Mouse (Mus musculus): ENCODE results near the gene Nrxn1.

Gene Nrxn1

GRCm38 (mm10) chr17:90962904-90963531 lies 129.9 kb downstream of the Nrxn1 start:
- DNase-seq: peak; percentile 17

DNA sequence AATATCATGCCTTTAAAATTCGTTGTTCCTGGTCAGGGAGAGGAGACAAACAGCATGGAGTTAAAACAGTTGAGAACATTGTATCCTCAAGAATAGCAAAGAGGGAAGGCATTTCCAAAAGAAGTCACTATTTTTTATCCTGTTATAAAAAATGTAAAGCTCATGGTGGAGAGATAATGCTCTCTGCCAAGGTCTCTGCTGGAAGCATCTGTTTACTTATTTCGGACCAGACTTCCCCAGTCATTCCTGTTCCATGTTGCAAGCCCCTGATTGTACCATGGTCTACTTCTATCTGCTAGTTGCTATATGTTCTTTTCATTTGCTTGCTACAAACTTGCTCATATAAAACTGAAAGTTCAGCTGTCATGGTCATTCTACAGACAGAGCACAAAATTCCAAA lies 137.7 kb downstream of the Nrxn1 start:
- no peak for DNase-seq

- DNase-seq: no peak
These were observed 157.9 kb downstream of the Nrxn1 start for GRCm38 (mm10) chr17:90934929-90935328.

- no peak for DNase-seq
These were observed 179.6 kb downstream of the Nrxn1 start for GRCm38 (mm10) chr17:90913320-90913719.

- no peak for DNase-seq
These were observed 180.1 kb downstream of the Nrxn1 start for GRCm38 (mm10) chr17:90912746-90913145.

DNA sequence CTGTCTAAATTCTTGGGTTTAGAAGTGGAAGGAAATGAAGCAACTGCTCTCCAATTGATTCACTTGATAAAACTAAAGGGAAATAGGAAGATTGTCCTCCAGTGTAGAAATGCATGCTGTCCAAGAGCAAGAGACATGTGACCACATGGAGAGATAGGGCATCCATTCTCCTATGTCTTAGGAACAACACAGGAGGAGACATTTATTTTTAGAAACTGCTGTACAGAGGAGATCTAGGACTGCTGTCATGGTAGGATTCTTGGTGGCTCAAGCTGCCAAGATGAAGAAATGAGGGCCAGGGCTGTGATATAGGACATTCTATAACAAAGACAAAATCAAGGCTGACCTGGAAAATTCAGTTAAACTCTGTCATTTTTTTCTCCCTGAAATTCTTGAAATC lies 180.5 kb downstream of the Nrxn1 start:
- DNase-seq: no peak

GRCm38 (mm10) chr17:90906118-90907093 lies 186.5 kb downstream of the Nrxn1 start:
- DNase-seq: no peak

- DNase-seq: no peak
These were observed 187.7 kb downstream of the Nrxn1 start for GRCm38 (mm10) chr17:90905143-90905542.

GRCm38 (mm10) chr17:90892327-90893259 lies 200.3 kb downstream of the Nrxn1 start:
- DNase-seq: peak; percentile 11

GRCm38 (mm10) chr17:90891711-90892110 lies 201.2 kb downstream of the Nrxn1 start:
- DNase-seq: no peak

- DNase-seq: no peak
These were observed 235.6 kb downstream of the Nrxn1 start for GRCm38 (mm10) chr17:90857225-90857624.

- DNase-seq: no peak
These were observed 249.0 kb downstream of the Nrxn1 start for GRCm38 (mm10) chr17:90843876-90844275.

- no peak for DNase-seq
These were observed 249.7 kb downstream of the Nrxn1 start for GRCm38 (mm10) chr17:90843072-90843611.

- no peak for DNase-seq
These were observed 255.9 kb downstream of the Nrxn1 start for GRCm38 (mm10) chr17:90837022-90837414.

GRCm38 (mm10) chr17:90836154-90837021 lies 256.5 kb downstream of the Nrxn1 start:
- DNase-seq: no peak

DNA sequence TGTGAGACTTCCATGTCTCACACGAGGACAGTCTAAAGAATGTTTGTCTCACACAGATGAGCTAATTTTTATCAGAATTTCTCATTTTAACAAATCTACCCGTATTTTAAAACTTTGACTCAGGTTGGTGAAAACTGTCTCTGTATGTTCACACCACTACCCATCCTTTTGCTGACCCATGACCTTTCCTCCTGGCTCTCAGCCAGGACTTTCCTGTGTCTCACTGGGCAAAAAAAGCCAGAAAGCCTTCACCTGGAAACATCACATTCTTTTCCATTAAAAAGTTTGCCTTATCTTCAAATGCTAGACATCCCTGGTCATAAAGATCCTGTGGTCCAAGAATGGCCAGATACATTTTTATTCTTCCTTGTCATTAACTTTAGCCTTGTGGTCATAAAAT lies 274.5 kb downstream of the Nrxn1 start:
- DNase-seq: no peak

DNA sequence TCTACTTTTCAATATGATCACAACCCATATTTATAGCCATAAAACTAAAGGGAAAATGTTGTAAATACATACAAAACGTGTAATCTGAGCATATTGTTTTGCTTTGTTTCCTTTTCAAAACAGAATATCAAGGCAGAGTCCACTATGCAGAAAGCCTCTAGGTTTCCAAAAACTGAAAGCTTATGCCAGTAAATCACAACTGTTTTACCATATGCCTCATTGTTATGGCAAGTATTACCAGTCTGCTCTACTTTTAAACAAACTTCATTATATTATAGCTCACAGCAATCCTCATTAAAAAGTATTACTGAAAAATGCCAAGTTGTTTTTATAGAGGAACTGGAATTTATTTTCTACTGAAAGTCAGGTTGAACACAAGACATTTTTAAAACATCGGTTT lies 275.0 kb downstream of the Nrxn1 start:
- no peak for DNase-seq

GRCm38 (mm10) chr17:90815306-90815705 lies 277.6 kb downstream of the Nrxn1 start:
- DNase-seq: no peak

DNA sequence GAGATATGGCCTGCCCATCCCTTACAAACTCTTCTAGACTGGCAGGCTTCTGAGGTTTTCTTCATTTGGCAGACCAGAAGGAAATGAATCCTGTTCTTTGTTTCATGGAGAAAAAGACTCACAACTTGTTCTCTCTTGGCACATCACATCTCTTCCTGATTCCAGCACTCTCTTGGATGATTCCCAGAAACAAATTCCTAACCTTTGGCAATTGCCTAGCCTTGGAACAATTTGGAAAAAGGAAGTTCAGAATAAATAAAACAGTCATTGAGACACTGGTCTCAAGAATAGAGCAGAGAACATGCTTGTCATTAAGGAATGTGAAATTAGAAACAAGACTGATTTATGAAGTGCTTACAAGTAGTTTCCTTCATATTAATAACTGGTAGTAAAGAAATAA lies 279.1 kb downstream of the Nrxn1 start:
- peak; percentile 71 for DNase-seq

GRCm38 (mm10) chr17:90812485-90812884 lies 280.4 kb downstream of the Nrxn1 start:
- DNase-seq: no peak

All from lung, postnatal 36 days (tissue).